Mouse (Mus musculus) stomach, postnatal 0 days (tissue): Measurements from ENCODE around the gene Ghdc.

Source experiments
- CTCF ChIP-seq: IDR thresholded peaks from 2 replicates; pipeline ENCODE4 v1.5.1; 2016; ENCODE audit warnings: antibody characterized with exemption, low read depth, mild to moderate bottlenecking, moderate library complexity
- EP300 ChIP-seq: optimal IDR thresholded peaks from 2 replicates; pipeline ENCODE3; 2016; ENCODE audit warnings: antibody characterized with exemption

DNA sequence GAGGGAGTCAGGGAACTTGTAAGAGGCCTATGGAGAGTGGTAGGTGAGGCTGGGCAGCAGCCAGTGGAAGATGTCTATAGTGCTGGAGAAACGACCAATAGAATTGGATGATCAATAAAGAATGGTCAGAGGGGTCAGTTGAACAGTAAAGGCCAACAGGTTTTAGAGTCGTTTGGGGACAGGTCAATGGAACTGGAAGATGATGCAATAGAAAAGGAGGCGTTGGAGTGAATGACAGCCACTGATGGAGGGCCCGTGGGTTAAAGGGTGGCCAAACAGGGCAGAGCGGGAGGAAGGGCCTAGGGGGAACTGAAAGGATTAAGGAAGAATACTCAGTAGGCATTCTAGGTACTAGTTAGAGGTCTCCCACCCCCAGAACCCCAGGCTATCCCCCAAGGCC, 23.6 kb downstream of the Ghdc start:
- TF ChIP-seq CTCF (no peak), EP300 (no peak)
